Mouse (Mus musculus): ENCODE measurements at regions not wholly inside any gene's neighbourhood (a gene's known extent, or its start where the extent isn't known, plus 50 kb on each side); places are given as distances from the start of the nearest gene placed in this dataset.

DNA sequence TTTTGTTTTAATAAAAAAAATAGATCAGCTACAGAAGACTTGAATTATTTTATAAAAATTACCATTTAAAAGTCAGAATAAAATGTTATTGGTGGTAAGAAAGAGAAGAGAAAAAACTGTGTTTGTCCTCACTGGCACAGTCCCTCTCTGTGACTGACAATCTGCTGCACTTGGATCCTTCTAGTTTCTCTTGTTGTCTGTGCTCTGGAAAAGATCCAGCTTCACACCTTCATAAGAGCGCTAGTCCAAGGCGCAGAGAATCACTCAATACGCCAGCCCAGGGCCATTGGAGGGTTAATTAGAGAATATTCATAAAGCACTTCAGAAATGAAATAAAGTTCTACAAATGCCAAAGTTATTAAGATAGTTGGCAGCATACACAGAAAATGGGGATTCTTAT is 153.8 kb downstream of the Lmbrd1 start:
- DNase-seq (ENCODE audit: low read depth, low spot score): no peak

DNA sequence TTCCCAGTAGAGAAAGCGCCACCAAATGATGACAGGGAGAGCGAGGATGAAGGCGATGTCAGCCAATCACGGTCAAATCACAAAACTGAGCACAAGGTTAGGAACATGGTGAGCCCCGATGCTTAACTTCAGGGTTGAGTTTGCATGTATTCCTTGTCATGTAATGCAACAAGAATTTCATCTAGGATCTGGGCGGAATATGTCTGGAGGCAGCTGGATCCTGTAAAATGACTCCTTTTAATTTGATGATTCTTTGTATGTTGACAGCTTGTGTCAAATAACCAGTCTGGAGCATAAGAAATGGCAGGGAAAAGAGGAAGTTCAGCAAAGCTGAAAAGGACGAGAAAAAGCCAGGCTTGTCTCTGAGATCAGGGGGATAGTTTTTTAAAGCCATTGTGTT is 188.4 kb downstream of the Lmbrd1 start:
- no peak for DNase-seq (ENCODE audit: low read depth, low spot score)

DNA sequence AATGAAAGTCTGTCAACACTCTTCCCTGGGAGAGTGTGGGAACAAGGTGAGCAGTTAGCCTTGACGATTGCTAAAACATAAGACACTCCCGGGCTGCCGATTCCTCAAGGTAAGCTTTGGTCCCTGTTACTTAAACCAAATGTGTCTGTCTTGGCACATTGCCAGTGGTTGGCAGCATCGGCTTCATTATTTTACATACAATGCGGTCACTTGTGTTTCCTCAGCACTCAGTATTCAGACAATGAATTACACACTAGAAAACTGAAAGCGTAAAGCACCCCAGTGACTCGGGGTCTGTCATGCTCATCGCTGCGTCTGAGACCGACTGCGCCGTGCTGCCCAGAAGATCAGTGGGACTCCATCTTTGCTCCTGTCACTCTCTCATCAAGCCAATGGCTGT is 191.3 kb downstream of the Lmbrd1 start:
- peak; percentile 1 for DNase-seq (ENCODE audit: low read depth, low spot score)

DNA sequence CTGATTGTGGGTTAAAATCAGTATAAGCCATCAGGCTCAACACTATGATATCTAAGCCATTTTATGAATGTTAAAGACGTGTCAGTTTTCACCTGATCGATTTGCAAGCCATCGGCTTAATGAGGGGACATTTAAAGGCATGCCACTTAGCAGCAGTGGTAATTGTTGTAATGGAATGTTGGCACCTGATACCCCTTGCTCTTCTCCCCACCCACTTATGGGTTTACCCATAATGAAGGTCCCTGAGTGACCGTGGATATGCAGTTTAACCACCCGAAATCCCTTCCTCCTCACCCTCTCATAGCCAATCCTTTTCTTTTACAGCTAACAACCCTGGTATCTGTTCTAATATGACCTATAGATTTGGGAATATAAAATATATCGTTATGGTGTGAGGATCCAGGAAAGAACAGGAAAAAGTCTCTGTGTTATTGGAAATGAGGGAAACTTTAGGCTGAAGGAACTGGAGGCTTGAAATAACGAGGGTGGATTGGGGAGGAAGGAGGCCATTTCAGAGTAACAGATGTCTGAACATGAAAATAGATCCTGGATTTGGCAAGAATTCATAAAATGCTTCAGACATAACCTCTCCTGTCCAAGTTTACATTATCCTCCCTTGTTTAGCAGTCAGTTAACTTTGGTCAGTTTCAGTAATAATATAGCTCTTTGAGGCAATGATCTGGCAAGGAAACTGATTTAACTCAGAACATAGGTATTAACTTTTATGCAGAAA is 192.4 kb downstream of the Lmbrd1 start:
- no peak for DNase-seq (ENCODE audit: low read depth, low spot score)

DNA sequence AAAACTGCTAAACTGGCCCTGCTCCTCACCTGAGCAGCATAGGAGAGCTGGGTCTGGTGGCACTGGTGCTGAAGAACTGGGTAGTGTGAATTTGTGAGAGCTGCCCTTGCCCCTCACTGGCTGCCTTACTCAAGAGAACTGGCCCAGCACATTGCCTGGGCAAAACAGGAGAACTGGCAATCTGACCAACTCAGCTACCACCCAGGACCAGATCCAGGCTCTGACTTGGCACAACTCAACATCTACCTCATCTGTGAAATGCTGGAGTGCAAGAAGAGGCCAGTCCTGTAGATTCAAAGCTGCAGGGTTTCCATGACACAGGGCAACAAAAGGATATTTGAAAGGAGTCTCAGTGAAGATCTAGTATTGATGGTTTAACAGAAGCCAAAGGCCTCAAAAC is 198.6 kb downstream of the Lmbrd1 start:
- no peak for DNase-seq (ENCODE audit: low read depth, low spot score)

DNA sequence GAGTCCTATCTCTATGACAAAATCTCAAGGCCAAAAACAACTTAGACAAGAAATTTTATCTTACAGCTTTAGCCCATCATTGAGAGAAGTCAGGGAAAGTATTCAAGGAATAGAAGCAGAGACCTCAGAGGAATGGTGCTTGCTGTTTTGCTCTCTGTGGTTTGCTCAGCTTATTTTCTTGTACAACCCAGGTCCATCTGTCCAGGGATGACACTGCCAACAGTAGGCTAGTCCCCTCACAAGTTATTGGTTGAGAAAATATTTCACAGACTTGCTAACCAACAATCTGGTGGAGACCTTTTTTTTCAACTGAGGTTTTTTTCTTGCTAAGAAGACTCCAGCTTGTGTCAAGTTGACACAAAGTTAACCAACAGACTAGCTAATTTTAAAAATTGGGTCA is 205.2 kb downstream of the Lmbrd1 start:
- DNase-seq (ENCODE audit: low read depth, low spot score): no peak

DNA sequence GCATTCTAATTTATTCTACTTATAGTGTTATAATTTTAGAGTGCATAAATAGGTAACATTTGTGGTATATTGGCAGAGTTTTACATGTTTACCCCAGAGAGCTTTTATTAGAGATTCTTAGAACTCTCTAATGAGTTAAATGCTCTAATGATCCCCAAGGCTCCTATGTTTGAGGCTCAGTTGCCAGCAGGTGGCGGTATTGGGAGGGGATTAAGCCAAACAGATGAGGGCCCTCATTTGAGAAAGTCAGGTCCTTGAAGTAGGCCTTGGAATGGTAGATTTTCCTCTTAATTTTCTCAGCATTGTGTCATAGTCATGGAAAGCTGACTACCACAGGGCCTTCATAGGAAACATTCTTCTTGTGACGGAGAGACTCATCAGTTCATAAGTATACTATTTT is 222.8 kb downstream of the Lmbrd1 start:
- peak; percentile 60 for DNase-seq (ENCODE audit: low read depth, low spot score)

DNA sequence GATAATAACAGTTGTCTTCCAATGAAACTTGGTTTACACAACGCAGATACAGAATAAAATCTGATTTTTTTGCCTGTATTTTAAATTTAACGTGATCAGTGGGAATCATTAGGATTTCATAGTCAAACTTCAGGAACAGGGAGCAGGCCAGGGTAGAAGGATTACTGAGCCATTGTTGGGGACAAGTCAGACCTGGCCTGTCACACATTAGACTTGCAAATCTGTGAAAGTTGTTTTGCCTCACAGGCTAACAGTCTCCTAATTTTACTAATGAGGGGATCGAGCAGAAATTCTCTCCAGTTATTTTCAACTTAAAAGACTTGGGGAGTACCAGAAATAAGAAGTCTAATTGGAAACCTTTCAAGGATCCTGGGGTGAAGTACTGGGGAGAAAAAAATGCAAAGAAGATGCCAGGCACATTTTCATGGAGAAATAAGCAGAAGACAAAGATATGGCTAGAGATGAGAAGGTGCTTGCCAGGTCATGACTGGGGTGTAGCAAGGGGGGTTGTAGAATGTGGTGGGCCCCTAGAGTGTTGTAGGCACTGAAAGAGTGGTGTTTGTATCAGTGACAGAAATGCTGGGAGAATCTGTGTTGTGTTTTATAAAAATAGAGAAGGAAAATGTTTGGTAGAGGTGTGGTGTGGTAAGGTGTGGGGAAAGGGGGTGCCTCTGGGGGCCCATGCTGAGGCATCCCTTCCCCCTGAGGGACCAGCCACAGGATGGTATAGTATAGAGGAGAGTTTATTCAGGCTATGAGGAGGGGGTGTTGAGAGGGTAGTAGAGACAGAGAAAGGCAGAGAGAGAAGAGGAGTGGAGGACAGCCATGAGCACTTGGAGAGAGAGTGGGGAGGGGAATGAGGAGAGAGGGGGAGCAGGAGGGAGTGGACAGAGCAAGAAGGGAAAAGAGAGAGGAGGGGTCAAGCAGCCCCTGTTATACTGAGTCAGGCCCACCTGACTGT is 260.2 kb downstream of the Lmbrd1 start:
- no peak for DNase-seq (ENCODE audit: low read depth, low spot score)

DNA sequence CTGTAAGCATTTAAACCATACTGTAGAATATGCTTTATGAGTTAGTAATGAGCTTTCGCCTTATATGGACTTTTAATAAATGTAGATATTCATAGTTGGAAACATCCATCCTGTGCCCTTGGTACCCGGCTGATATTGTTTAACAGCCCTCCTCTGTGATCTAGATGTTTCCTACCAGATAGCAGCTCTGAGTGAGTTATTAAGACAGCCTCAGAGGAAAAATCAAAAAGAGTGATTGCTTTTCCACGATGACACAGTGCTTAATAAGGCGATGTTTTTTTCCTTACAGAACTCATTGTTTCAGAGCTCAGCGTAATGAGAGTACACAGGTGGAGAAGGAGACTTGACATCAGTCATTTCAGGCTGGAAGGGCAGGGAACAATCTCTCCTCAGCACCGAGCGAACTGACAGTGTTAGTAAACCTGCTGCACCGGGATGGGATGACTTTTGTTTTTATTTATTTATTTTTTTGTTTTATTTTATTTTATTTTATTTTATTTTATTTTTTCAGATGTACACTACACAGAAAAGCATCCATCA is 264.4 kb downstream of the Lmbrd1 start:
- DNase-seq (ENCODE audit: low read depth, low spot score): no peak

DNA sequence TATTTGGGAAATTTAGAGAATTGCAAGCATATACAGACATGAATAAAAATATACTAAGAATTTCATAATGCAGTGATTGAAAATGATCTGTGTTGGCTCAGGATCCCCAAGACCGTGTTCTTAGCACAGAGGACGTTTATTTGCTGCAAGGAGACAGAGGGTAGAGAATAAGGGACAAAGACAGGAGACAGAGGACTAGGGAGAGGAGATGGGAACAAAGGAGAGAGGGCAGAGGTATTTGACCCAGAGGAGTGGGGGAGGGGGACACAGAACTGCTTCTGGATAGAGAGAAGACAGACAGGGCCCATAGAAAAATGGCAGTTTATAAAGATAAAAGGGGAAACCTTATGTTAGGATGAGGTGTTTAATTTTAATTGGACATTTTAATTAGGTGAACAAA is 265.0 kb downstream of the Lmbrd1 start:
- no peak for DNase-seq (ENCODE audit: low read depth, low spot score)

DNA sequence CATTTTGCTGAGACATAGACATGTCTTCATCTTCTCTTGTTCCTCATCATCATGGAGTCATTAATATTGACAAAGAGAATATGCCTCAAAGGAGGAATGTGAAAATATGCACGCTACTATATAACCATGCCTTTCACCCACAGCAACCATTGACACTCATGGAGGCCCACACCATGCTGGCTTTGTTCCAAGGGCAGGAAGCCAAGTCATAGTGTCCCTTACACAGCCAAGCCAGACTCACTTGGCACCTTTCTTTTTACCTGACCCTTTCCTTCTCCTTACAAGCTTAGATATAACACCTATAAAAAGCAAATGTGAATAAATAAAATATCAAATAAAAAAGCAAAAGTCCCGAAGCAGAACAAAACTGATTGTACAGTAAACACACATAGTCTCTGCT is 294.3 kb downstream of the Lmbrd1 start:
- no peak for DNase-seq (ENCODE audit: low read depth, low spot score)

DNA sequence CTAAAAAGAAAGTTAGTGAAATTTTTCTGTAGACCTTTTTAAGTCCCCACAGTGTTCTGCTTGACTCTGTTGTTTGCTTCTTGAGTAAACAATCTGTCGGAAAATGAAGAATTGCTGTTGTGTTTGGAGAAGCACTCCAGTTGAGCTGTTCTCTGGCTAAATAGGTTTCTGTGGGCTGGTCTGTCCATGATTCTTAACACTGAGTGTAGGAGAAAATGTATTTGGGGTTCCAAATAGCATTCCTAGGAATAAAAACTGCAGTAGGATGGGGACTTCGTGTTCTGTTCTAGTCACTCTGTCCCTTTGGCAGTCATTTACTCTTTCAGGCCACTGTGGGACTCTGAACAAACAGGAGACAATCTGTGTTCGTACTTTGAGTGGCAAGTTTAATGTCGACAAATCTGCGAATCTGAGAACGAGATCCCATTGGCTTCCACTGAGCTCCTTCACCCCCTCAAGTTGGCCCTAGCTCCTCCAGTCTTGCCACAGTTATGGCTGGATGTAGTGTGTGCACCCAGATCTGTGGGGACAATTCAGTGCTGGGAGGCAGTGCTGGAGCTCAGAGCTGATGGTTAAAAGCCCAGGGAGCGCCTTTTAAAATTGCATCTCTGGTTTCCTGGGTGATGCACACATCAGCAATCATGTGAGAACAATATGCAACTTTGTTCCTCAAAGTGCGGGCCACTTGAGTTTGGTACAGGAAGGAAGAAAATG is 330.2 kb downstream of the Lmbrd1 start:
- no peak for DNase-seq (ENCODE audit: low read depth, low spot score)

DNA sequence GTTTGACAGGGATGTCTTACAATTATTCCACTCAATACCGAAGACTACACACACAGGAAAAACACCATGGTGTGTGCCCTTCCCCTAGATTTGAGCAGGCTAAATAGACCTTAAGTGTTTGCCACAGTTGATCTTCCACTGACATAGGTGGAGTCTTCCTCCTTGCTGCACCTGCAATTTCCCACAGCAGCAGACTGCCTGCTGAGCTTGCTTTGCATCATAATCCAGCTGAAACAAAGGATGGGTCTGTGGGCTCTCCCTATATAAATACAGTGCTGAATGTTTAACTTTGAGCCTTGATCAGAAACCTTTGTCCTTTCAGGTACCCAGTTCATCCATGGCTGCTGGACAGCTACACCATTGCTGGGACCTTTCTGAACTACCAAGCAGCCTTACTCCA is 334.3 kb downstream of the Lmbrd1 start:
- DNase-seq (ENCODE audit: low read depth, low spot score): no peak
